Mouse (Mus musculus) hindbrain, embryonic 15.5 days (tissue): ENCODE data around the gene Entpd6. TPM values are rescaled to one million over a fixed set of nuclear protein-coding genes. Genes with fewer than 3 reads are reported as not detected.
A peak's percentile ranks its signal among the peaks of the same experiment; 100 is the strongest.

Source experiments
- ATAC-seq: fragments of 200-750 bp; cut with Nextera tagmentation; 2 replicates; pipeline ENCODE4 v1.8.0; 2017; ENCODE audit warnings: low read depth, moderate number of reproducible peaks, moderate TSS enrichment; ENCODE audit not compliant: low FRiP score
- H3K27ac ChIP-seq: fragments of 300-500 bp; sonication (generic); replicated peaks from 2 replicates; pipeline ENCODE4 v1.5.1; 2015; ENCODE audit warnings: mild to moderate bottlenecking, inconsistent platforms
- H3K27me3 ChIP-seq: fragments of 300-500 bp; sonication (generic); 2 replicates; pipeline ENCODE4 v1.6.1; 2015; ENCODE audit warnings: control low read depth, inconsistent platforms
- H3K36me3 ChIP-seq: fragments of 300-500 bp; sonication (generic); 2 replicates; pipeline ENCODE4 v1.6.1; 2015; ENCODE audit warnings: control low read depth, inconsistent platforms
- H3K4me1 ChIP-seq: fragments of 300-500 bp; sonication (generic); replicated peaks from 2 replicates; pipeline ENCODE4 v1.6.1; 2015; ENCODE audit warnings: control low read depth, inconsistent platforms
- H3K4me2 ChIP-seq: fragments of 300-500 bp; sonication (generic); 2 replicates; pipeline ENCODE4 v1.6.1; 2015; ENCODE audit warnings: moderate library complexity, mild to moderate bottlenecking, inconsistent platforms
- H3K4me3 ChIP-seq: fragments of 300-500 bp; sonication (generic); 2 replicates; pipeline ENCODE4 v1.5.1; 2015; ENCODE audit warnings: mild to moderate bottlenecking, inconsistent platforms
- H3K9ac ChIP-seq: fragments of 300-500 bp; sonication (generic); 2 replicates; pipeline ENCODE4 v1.6.1; 2015; ENCODE audit warnings: inconsistent platforms
- H3K9me3 ChIP-seq: fragments of 300-500 bp; sonication (generic); 2 replicates; pipeline ENCODE4 v1.6.1; 2016; ENCODE audit warnings: control low read depth, inconsistent platforms
- WGBS: fragments of 180-500 bp; shearing (Covaris S2); methylation state at CpG from one replicate; pipeline ENCODE4 v1.1.7; 2015; 5-methylcytosine and 5-hydroxymethylcytosine counted together
- polyA plus RNA-seq: library from polyadenylated mRNA; unstranded; fragments of >200 nt; fragmentation: Nextera tagmentation; extraction: Ambion mirVana; gene quantifications from 2 replicates; pipeline ENCODE4 v1.2.1, GENCODE M21; 2015

Gene Entpd6
- polyA plus RNA-seq, 1 experiment from 2014 or later = 76.3 TPM

- H3K4me3 ChIP-seq = peak overlapping the region; percentile 54
- 51% methylated on average over 4 of the region's 4 CpGs for WGBS
- 0 out of 2 replicates have a peak, but pooled peaks have one; percentile 3 for ATAC-seq
- H3K4me1 ChIP-seq = peaks cover 31% of the 10 kb centered on the region
- peaks cover 4% of the 10 kb centered on the region; the same call in 1 of the 2 replicates for H3K27me3 ChIP-seq
- H3K4me2 ChIP-seq = peak overlapping the region; percentile 80
- H3K27ac ChIP-seq = peak overlapping the region; percentile 49
- peaks cover 10% of the 10 kb centered on the region for H3K36me3 ChIP-seq
- H3K9me3 ChIP-seq = no peaks in the 10 kb centered on the region
- peak overlapping the region; percentile 34 for H3K9ac ChIP-seq
Observed at GRCm38 (mm10) chr2:150788768-150789550, 40.1 kb downstream of the Entpd6 start.

GRCm38 (mm10) chr2:150793320-150793719, 44.5 kb downstream of the Entpd6 start:
- H3K27me3 ChIP-seq = no peaks in the 10 kb centered on the region
- H3K4me3 ChIP-seq = no peak overlapping the region
- no peak overlapping the region for H3K4me2 ChIP-seq
- H3K27ac ChIP-seq = no peak overlapping the region
- H3K36me3 ChIP-seq = peaks cover 31% of the 10 kb centered on the region
- no peak for ATAC-seq
- H3K4me1 ChIP-seq = peaks cover 14% of the 10 kb centered on the region
- no peak overlapping the region for H3K9ac ChIP-seq
- no peaks in the 10 kb centered on the region for H3K9me3 ChIP-seq
- WGBS = 68% methylated on average over 4 of the region's 4 CpGs

GRCm38 (mm10) chr2:150798084-150798483, 49.2 kb downstream of the Entpd6 start:
- H3K4me1 ChIP-seq = no peaks in the 10 kb centered on the region
- H3K4me2 ChIP-seq = no peak overlapping the region
- peaks cover 51% of the 10 kb centered on the region for H3K36me3 ChIP-seq
- WGBS = 87% methylated on average over 7 of the region's 7 CpGs
- H3K9me3 ChIP-seq = no peaks in the 10 kb centered on the region
- no peak overlapping the region for H3K4me3 ChIP-seq
- no peak overlapping the region for H3K9ac ChIP-seq
- H3K27me3 ChIP-seq = no peaks in the 10 kb centered on the region
- no peak for ATAC-seq
- H3K27ac ChIP-seq = no peak overlapping the region

DNA sequence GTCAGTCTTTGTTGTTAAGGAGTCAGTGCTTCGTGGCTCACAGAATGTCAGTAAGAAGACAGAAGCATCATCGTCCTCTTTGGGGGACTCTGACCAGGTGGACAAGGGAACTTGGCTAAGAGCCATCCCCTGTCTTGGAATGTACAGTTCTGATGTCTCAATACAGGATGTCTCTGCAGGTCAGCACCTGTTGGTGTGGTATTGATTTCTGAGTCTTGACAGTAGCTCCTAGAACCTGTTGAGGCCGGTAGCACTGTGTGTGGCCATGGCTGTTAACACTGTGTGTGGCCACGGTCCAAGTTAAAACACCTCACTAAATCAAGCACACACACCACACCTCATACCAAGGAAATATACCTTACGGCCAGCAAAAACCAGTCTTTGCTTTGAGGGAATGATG, 51.8 kb downstream of the Entpd6 start:
- Histone ChIP-seq H3K27me3 (no peaks in the 10 kb centered on the region), H3K36me3 (peaks cover 56% of the 10 kb centered on the region), H3K27ac (no peak overlapping the region), H3K4me1 (no peaks in the 10 kb centered on the region), H3K9me3 (no peaks in the 10 kb centered on the region), H3K4me2 (no peak overlapping the region), H3K4me3 (no peak overlapping the region), H3K9ac (no peak overlapping the region)
- ATAC-seq = no peak
- 89% methylated on average over 5 of the region's 5 CpGs for WGBS

- Histone ChIP-seq H3K4me2 (no peak overlapping the region), H3K9me3 (no peaks in the 10 kb centered on the region), H3K27me3 (no peaks in the 10 kb centered on the region), H3K9ac (no peak overlapping the region), H3K4me1 (no peaks in the 10 kb centered on the region), H3K27ac (no peak overlapping the region), H3K4me3 (no peak overlapping the region), H3K36me3 (peaks cover 60% of the 10 kb centered on the region)
- WGBS = 100% methylated on average over 1 of the region's 1 CpGs
- ATAC-seq = no peak
Observed at GRCm38 (mm10) chr2:150803035-150803434, 54.2 kb downstream of the Entpd6 start.

DNA sequence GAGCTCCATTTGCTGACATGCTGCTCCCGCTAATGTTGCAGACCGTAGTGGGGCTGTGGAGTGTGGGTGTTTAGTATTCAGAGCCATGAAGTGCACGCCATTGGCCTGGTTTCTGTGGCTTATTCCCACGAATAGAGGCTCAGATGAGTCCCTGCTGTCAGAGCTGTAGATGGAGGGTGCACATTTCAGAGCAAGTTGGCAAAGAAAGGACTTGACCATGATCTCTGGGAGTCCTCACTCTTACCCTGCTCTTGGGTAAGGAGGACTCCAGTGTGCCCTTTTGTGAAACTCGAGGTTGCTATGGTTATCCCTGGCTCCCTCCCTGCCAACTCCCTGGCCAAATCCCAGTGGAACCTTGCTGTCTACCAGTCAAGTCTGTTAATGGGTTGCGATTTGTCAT, 59.5 kb downstream of the Entpd6 start:
- 63% methylated on average over 6 of the region's 6 CpGs for WGBS
- Histone ChIP-seq H3K4me1 (no peaks in the 10 kb centered on the region), H3K36me3 (peaks cover 69% of the 10 kb centered on the region), H3K4me3 (no peak overlapping the region), H3K9ac (no peak overlapping the region), H3K4me2 (no peak overlapping the region), H3K27ac (peak overlapping the region; percentile 11; the same call in 1 of the 2 replicates), H3K27me3 (no peaks in the 10 kb centered on the region), H3K9me3 (no peaks in the 10 kb centered on the region)
- peak; percentile 86 for ATAC-seq

GRCm38 (mm10) chr2:150808812-150809211, 60.0 kb downstream of the Entpd6 start:
- Histone ChIP-seq H3K27me3 (no peaks in the 10 kb centered on the region), H3K36me3 (peaks cover 69% of the 10 kb centered on the region)
- ATAC-seq = peak; percentile 59; the same call in 1 of the 2 replicates

GRCm38 (mm10) chr2:150810603-150811002, 61.8 kb downstream of the Entpd6 start:
- H3K4me3 ChIP-seq = no peak overlapping the region
- ATAC-seq = no peak
- no peaks in the 10 kb centered on the region for H3K27me3 ChIP-seq
- H3K9ac ChIP-seq = no peak overlapping the region
- H3K4me2 ChIP-seq = no peak overlapping the region
- 91% methylated on average over 5 of the region's 5 CpGs for WGBS
- H3K4me1 ChIP-seq = no peaks in the 10 kb centered on the region
- peaks cover 70% of the 10 kb centered on the region for H3K36me3 ChIP-seq
- no peaks in the 10 kb centered on the region for H3K9me3 ChIP-seq
- H3K27ac ChIP-seq = no peak overlapping the region

More at GRCm38 (mm10) chr2:150808812-150809211, 60.0 kb downstream of the Entpd6 start:
- Histone ChIP-seq H3K4me2 (no peak overlapping the region), H3K27ac (peak overlapping the region; percentile 31; the same call in 1 of the 2 replicates), H3K4me1 (no peaks in the 10 kb centered on the region), H3K4me3 (no peak overlapping the region), H3K9me3 (no peaks in the 10 kb centered on the region), H3K9ac (no peak overlapping the region)
- 79% methylated on average over 6 of the region's 6 CpGs for WGBS

GRCm38 (mm10) chr2:150812816-150813215, 64.0 kb downstream of the Entpd6 start:
- no peaks in the 10 kb centered on the region for H3K9me3 ChIP-seq
- H3K27ac ChIP-seq = no peak overlapping the region
- no peak overlapping the region for H3K4me2 ChIP-seq
- ATAC-seq = no peak
- H3K4me3 ChIP-seq = no peak overlapping the region
- H3K9ac ChIP-seq = no peak overlapping the region
- H3K36me3 ChIP-seq = peaks cover 74% of the 10 kb centered on the region
- no peaks in the 10 kb centered on the region for H3K27me3 ChIP-seq
- H3K4me1 ChIP-seq = no peaks in the 10 kb centered on the region
- 97% methylated on average over 6 of the region's 6 CpGs for WGBS

- H3K27me3 ChIP-seq = no peaks in the 10 kb centered on the region
- no peaks in the 10 kb centered on the region for H3K9me3 ChIP-seq
- ATAC-seq = no peak
- no peak overlapping the region for H3K4me3 ChIP-seq
- 90% methylated on average over 18 of the region's 18 CpGs for WGBS
- no peak overlapping the region for H3K4me2 ChIP-seq
- no peaks in the 10 kb centered on the region for H3K4me1 ChIP-seq
- no peak overlapping the region for H3K27ac ChIP-seq
- H3K36me3 ChIP-seq = peaks cover 80% of the 10 kb centered on the region
- no peak overlapping the region for H3K9ac ChIP-seq
Observed at GRCm38 (mm10) chr2:150816676-150817402, 68.0 kb downstream of the Entpd6 start.

- no peaks in the 10 kb centered on the region for H3K4me1 ChIP-seq
- H3K36me3 ChIP-seq = peaks cover 68% of the 10 kb centered on the region
- 92% methylated on average over 8 of the region's 8 CpGs for WGBS
- no peaks in the 10 kb centered on the region for H3K27me3 ChIP-seq
- H3K4me2 ChIP-seq = no peak overlapping the region
- ATAC-seq = no peak
- H3K27ac ChIP-seq = no peak overlapping the region
- no peak overlapping the region for H3K9ac ChIP-seq
- no peaks in the 10 kb centered on the region for H3K9me3 ChIP-seq
- no peak overlapping the region for H3K4me3 ChIP-seq
Observed at GRCm38 (mm10) chr2:150818742-150819141, 69.9 kb downstream of the Entpd6 start.

DNA sequence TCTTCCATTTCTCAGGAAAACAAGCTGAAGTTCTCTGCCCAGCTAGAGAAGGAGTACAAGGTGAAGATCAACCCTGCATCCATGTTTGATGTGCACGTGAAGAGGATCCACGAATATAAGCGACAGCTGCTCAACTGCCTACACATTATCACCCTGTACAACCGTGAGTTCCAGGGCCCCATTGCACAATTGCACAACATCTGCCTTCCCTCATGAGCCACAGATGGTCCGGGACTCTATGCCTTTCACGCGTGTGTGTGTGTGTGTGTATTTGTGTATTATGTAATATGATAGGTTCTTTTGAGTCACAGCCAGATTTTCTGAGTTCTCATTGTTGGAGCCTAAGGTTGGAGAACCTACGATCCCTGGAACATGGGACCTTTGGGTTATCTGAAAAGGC, 71.9 kb downstream of the Entpd6 start:
- no peaks in the 10 kb centered on the region for H3K9me3 ChIP-seq
- peaks cover 70% of the 10 kb centered on the region for H3K36me3 ChIP-seq
- H3K4me2 ChIP-seq = no peak overlapping the region
- WGBS = 93% methylated on average over 8 of the region's 8 CpGs
- ATAC-seq = no peak
- H3K27ac ChIP-seq = no peak overlapping the region
- no peaks in the 10 kb centered on the region for H3K27me3 ChIP-seq
- no peak overlapping the region for H3K9ac ChIP-seq
- no peaks in the 10 kb centered on the region for H3K4me1 ChIP-seq
- H3K4me3 ChIP-seq = no peak overlapping the region
